Mouse (Mus musculus): ENCODE data around the gene Odf4. TPM values are rescaled to one million over a fixed set of nuclear protein-coding genes. Genes with fewer than 3 reads are reported as not detected.
A peak's percentile ranks its signal among the peaks of the same experiment; 100 is the strongest.
"Not testable (repeated sequence)": the region's sequence is repeated elsewhere in the genome, so short reads cannot be mapped to it uniquely, and the experiment has no call there.

Odf4 gene
- total RNA-seq, 1 experiment from 2014 or later = not detected

GRCm38 (mm10) chr11:68955473-68955872 lies 28.6 kb upstream of the Odf4 start:
- ATAC-seq (replicated peaks in 1 of 2; ENCODE audit: insufficient read depth in 1 of 2, low FRiP score in 2 of 2, low TSS enrichment in 1 of 2, low read depth in 1 of 2, poor library complexity in 2 of 2, severe bottlenecking in 2 of 2) = no peak

- ATAC-seq (replicated peaks in 1 of 2; ENCODE audit: insufficient read depth in 1 of 2, low FRiP score in 2 of 2, low TSS enrichment in 1 of 2, low read depth in 1 of 2, poor library complexity in 2 of 2, severe bottlenecking in 2 of 2) = 0 out of 4 replicates have a peak, but pooled peaks have one; percentile 12 to 22
Observed at GRCm38 (mm10) chr11:68954408-68954807, 27.5 kb upstream of the Odf4 start.

GRCm38 (mm10) chr11:68953903-68954302 lies 27.0 kb upstream of the Odf4 start:
- no peak for ATAC-seq (replicated peaks in 1 of 2; ENCODE audit: insufficient read depth in 1 of 2, low FRiP score in 2 of 2, low TSS enrichment in 1 of 2, low read depth in 1 of 2, poor library complexity in 2 of 2, severe bottlenecking in 2 of 2)

GRCm38 (mm10) chr11:68947542-68947993 lies 20.7 kb upstream of the Odf4 start:
- no peak for ATAC-seq (replicated peaks in 1 of 2; ENCODE audit: insufficient read depth in 1 of 2, low FRiP score in 2 of 2, low TSS enrichment in 1 of 2, low read depth in 1 of 2, poor library complexity in 2 of 2, severe bottlenecking in 2 of 2)

GRCm38 (mm10) chr11:68946806-68947440 lies 20.0 kb upstream of the Odf4 start:
- no peak for ATAC-seq (replicated peaks in 1 of 2; ENCODE audit: insufficient read depth in 1 of 2, low FRiP score in 2 of 2, low TSS enrichment in 1 of 2, low read depth in 1 of 2, poor library complexity in 2 of 2, severe bottlenecking in 2 of 2)

- no peak for ATAC-seq (replicated peaks in 1 of 2; ENCODE audit: insufficient read depth in 1 of 2, low FRiP score in 2 of 2, low TSS enrichment in 1 of 2, low read depth in 1 of 2, poor library complexity in 2 of 2, severe bottlenecking in 2 of 2)
Observed at GRCm38 (mm10) chr11:68946001-68946400, 19.1 kb upstream of the Odf4 start.

GRCm38 (mm10) chr11:68945245-68945644 lies 18.4 kb upstream of the Odf4 start:
- no peak for ATAC-seq (replicated peaks in 1 of 2; ENCODE audit: insufficient read depth in 1 of 2, low FRiP score in 2 of 2, low TSS enrichment in 1 of 2, low read depth in 1 of 2, poor library complexity in 2 of 2, severe bottlenecking in 2 of 2)

- ATAC-seq (replicated peaks in 1 of 2; ENCODE audit: insufficient read depth in 1 of 2, low FRiP score in 2 of 2, low TSS enrichment in 1 of 2, low read depth in 1 of 2, poor library complexity in 2 of 2, severe bottlenecking in 2 of 2) = no peak
Observed at GRCm38 (mm10) chr11:68942731-68943130, 15.8 kb upstream of the Odf4 start.

- ATAC-seq (replicated peaks in 1 of 2; ENCODE audit: insufficient read depth in 1 of 2, low FRiP score in 2 of 2, low TSS enrichment in 1 of 2, low read depth in 1 of 2, poor library complexity in 2 of 2, severe bottlenecking in 2 of 2) = no peak
Observed at GRCm38 (mm10) chr11:68940516-68940915, 13.6 kb upstream of the Odf4 start.

GRCm38 (mm10) chr11:68939451-68940304 lies 12.8 kb upstream of the Odf4 start:
- peak; percentile 96 to 99 for ATAC-seq (replicated peaks in 1 of 2; ENCODE audit: insufficient read depth in 1 of 2, low FRiP score in 2 of 2, low TSS enrichment in 1 of 2, low read depth in 1 of 2, poor library complexity in 2 of 2, severe bottlenecking in 2 of 2)

- ATAC-seq (replicated peaks in 1 of 2; ENCODE audit: insufficient read depth in 1 of 2, low FRiP score in 2 of 2, low TSS enrichment in 1 of 2, low read depth in 1 of 2, poor library complexity in 2 of 2, severe bottlenecking in 2 of 2) = not testable (repeated sequence)
Observed at GRCm38 (mm10) chr11:68936951-68937350, 10.1 kb upstream of the Odf4 start.

GRCm38 (mm10) chr11:68933885-68934507 lies 7.1 kb upstream of the Odf4 start:
- ATAC-seq (replicated peaks in 1 of 2; ENCODE audit: insufficient read depth in 1 of 2, low FRiP score in 2 of 2, low TSS enrichment in 1 of 2, low read depth in 1 of 2, poor library complexity in 2 of 2, severe bottlenecking in 2 of 2) = no peak

- ATAC-seq (replicated peaks in 1 of 2; ENCODE audit: insufficient read depth in 1 of 2, low FRiP score in 2 of 2, low TSS enrichment in 1 of 2, low read depth in 1 of 2, poor library complexity in 2 of 2, severe bottlenecking in 2 of 2) = no peak
Observed at GRCm38 (mm10) chr11:68929947-68930346, 3.1 kb upstream of the Odf4 start.

GRCm38 (mm10) chr11:68924749-68925148 lies 2.1 kb downstream of the Odf4 start:
- ATAC-seq (replicated peaks in 1 of 2; ENCODE audit: insufficient read depth in 1 of 2, low FRiP score in 2 of 2, low TSS enrichment in 1 of 2, low read depth in 1 of 2, poor library complexity in 2 of 2, severe bottlenecking in 2 of 2) = no peak

- no peak for ATAC-seq (replicated peaks in 1 of 2; ENCODE audit: insufficient read depth in 1 of 2, low FRiP score in 2 of 2, low TSS enrichment in 1 of 2, low read depth in 1 of 2, poor library complexity in 2 of 2, severe bottlenecking in 2 of 2)
Observed at GRCm38 (mm10) chr11:68923191-68923590, 3.7 kb downstream of the Odf4 start.

- no peak for ATAC-seq (replicated peaks in 1 of 2; ENCODE audit: insufficient read depth in 1 of 2, low FRiP score in 2 of 2, low TSS enrichment in 1 of 2, low read depth in 1 of 2, poor library complexity in 2 of 2, severe bottlenecking in 2 of 2)
Observed at GRCm38 (mm10) chr11:68914566-68914965, 12.3 kb downstream of the Odf4 start.

GRCm38 (mm10) chr11:68911531-68912177 lies 15.2 kb downstream of the Odf4 start:
- ATAC-seq (replicated peaks in 1 of 2; ENCODE audit: insufficient read depth in 1 of 2, low FRiP score in 2 of 2, low TSS enrichment in 1 of 2, low read depth in 1 of 2, poor library complexity in 2 of 2, severe bottlenecking in 2 of 2) = no peak

Measured in hematopoietic stem cell, adult 5-6 weeks (primary cell).